Mouse (Mus musculus): ENCODE measurements at regions not wholly inside any gene's neighbourhood (a gene's known extent, or its start where the extent isn't known, plus 50 kb on each side); places are given as distances from the start of the nearest gene placed in this dataset.
A peak's percentile ranks its signal among the peaks of the same experiment; 100 is the strongest.

GRCm38 (mm10) chr8:116185206-116185605 lies 319.6 kb upstream of the Dynlrb2 start:
- H3K27ac ChIP-seq: no peak overlapping the region
- no peak for TF ChIP-seq CTCF (IDR thresholded peaks at IDR 0.05; ENCODE audit: low read depth)
- DNase-seq (ENCODE audit: low spot score) (no peak), ATAC-seq (replicated peaks; ENCODE audit: low FRiP score, low read depth) (no peak)
- H3K4me1 ChIP-seq (replicated peaks; ENCODE audit: insufficient read depth, low read length): no peaks in the 10 kb centered on the region
- H3K36me3 ChIP-seq (ENCODE audit: insufficient read depth, low read length): no peaks in the 10 kb centered on the region
- H3K27me3 ChIP-seq (ENCODE audit: insufficient read depth, low read length): no peaks in the 10 kb centered on the region
- H3K9me3 ChIP-seq (replicated peaks; ENCODE audit: low read length): no peaks in the 10 kb centered on the region
- no peak overlapping the region for H3K4me2 ChIP-seq (ENCODE audit: low read length)
- H3K4me3 ChIP-seq (replicated peaks; ENCODE audit: low read depth, low read length): no peak overlapping the region
- 61% methylated on average over 7 of the region's 7 CpGs for WGBS
- no peak overlapping the region for H3K9ac ChIP-seq (ENCODE audit: low read depth, low read length)

- TF ChIP-seq CTCF (IDR thresholded peaks at IDR 0.05; ENCODE audit: low read depth): no peak
- Histone ChIP-seq H3K4me1 (replicated peaks; ENCODE audit: insufficient read depth, low read length) (no peaks in the 10 kb centered on the region), H3K9ac (ENCODE audit: low read depth, low read length) (no peak overlapping the region), H3K27ac (no peak overlapping the region), H3K36me3 (ENCODE audit: insufficient read depth, low read length) (no peaks in the 10 kb centered on the region), H3K9me3 (replicated peaks; ENCODE audit: low read length) (no peaks in the 10 kb centered on the region), H3K27me3 (ENCODE audit: insufficient read depth, low read length) (no peaks in the 10 kb centered on the region), H3K4me3 (replicated peaks; ENCODE audit: low read depth, low read length) (no peak overlapping the region), H3K4me2 (ENCODE audit: low read length) (no peak overlapping the region)
- ATAC-seq (replicated peaks; ENCODE audit: low FRiP score, low read depth) (no peak), DNase-seq (ENCODE audit: low spot score) (no peak)
- 62% methylated on average over 8 of the region's 8 CpGs for WGBS
Measured at GRCm38 (mm10) chr8:116184241-116184640, 320.5 kb upstream of the Dynlrb2 start.

GRCm38 (mm10) chr8:116177946-116178345 lies 326.8 kb upstream of the Dynlrb2 start:
- no peak overlapping the region for H3K27ac ChIP-seq
- no peaks in the 10 kb centered on the region for H3K4me1 ChIP-seq (replicated peaks; ENCODE audit: insufficient read depth, low read length)
- WGBS: 64% methylated on average over 2 of the region's 2 CpGs
- DNase-seq (ENCODE audit: low spot score) (no peak), ATAC-seq (replicated peaks; ENCODE audit: low FRiP score, low read depth) (no peak)
- TF ChIP-seq CTCF (IDR thresholded peaks at IDR 0.05; ENCODE audit: low read depth): no peak
- H3K9me3 ChIP-seq (replicated peaks; ENCODE audit: low read length): no peaks in the 10 kb centered on the region
- H3K36me3 ChIP-seq (ENCODE audit: insufficient read depth, low read length): no peaks in the 10 kb centered on the region
- H3K27me3 ChIP-seq (ENCODE audit: insufficient read depth, low read length): no peaks in the 10 kb centered on the region; the same call in 1 of the 2 replicates
- H3K9ac ChIP-seq (ENCODE audit: low read depth, low read length): no peak overlapping the region
- H3K4me3 ChIP-seq (replicated peaks; ENCODE audit: low read depth, low read length): no peak overlapping the region
- H3K4me2 ChIP-seq (ENCODE audit: low read length): no peak overlapping the region

- Histone ChIP-seq H3K4me2 (ENCODE audit: low read length) (no peak overlapping the region), H3K4me1 (replicated peaks; ENCODE audit: insufficient read depth, low read length) (no peaks in the 10 kb centered on the region), H3K27me3 (ENCODE audit: insufficient read depth, low read length) (no peaks in the 10 kb centered on the region; the same call in 1 of the 2 replicates), H3K36me3 (ENCODE audit: insufficient read depth, low read length) (no peaks in the 10 kb centered on the region), H3K27ac (no peak overlapping the region), H3K4me3 (replicated peaks; ENCODE audit: low read depth, low read length) (no peak overlapping the region), H3K9me3 (replicated peaks; ENCODE audit: low read length) (no peaks in the 10 kb centered on the region), H3K9ac (ENCODE audit: low read depth, low read length) (no peak overlapping the region)
- no peak for TF ChIP-seq CTCF (IDR thresholded peaks at IDR 0.05; ENCODE audit: low read depth)
- ATAC-seq (replicated peaks; ENCODE audit: low FRiP score, low read depth): no peak
- 22% methylated on average over 3 of the region's 3 CpGs for WGBS
- DNase-seq (ENCODE audit: low spot score): peak; percentile 80
Measured at GRCm38 (mm10) chr8:116174891-116175290, 329.9 kb upstream of the Dynlrb2 start.

GRCm38 (mm10) chr8:116173961-116174360 lies 330.8 kb upstream of the Dynlrb2 start:
- ATAC-seq (replicated peaks; ENCODE audit: low FRiP score, low read depth) (no peak), DNase-seq (ENCODE audit: low spot score) (no peak)
- H3K9me3 ChIP-seq (replicated peaks; ENCODE audit: low read length): no peaks in the 10 kb centered on the region

GRCm38 (mm10) chr8:116167874-116168273 lies 336.9 kb upstream of the Dynlrb2 start:
- no peaks in the 10 kb centered on the region for H3K4me1 ChIP-seq (replicated peaks; ENCODE audit: insufficient read depth, low read length)
- H3K36me3 ChIP-seq (ENCODE audit: insufficient read depth, low read length): no peaks in the 10 kb centered on the region
- H3K4me2 ChIP-seq (ENCODE audit: low read length): no peak overlapping the region
- H3K27me3 ChIP-seq (ENCODE audit: insufficient read depth, low read length): no peaks in the 10 kb centered on the region
- no peak overlapping the region for H3K9ac ChIP-seq (ENCODE audit: low read depth, low read length)
- H3K9me3 ChIP-seq (replicated peaks; ENCODE audit: low read length): no peaks in the 10 kb centered on the region
- 57% methylated on average over 4 of the region's 4 CpGs for WGBS
- no peak for DNase-seq (ENCODE audit: low spot score)
- TF ChIP-seq CTCF (IDR thresholded peaks at IDR 0.05; ENCODE audit: low read depth): no peak
- H3K4me3 ChIP-seq (replicated peaks; ENCODE audit: low read depth, low read length): no peak overlapping the region
- no peak overlapping the region for H3K27ac ChIP-seq
- no peak for ATAC-seq (replicated peaks; ENCODE audit: low FRiP score, low read depth)

More at GRCm38 (mm10) chr8:116173961-116174360, 330.8 kb upstream of the Dynlrb2 start:
- no peak for TF ChIP-seq CTCF (IDR thresholded peaks at IDR 0.05; ENCODE audit: low read depth)
- no peaks in the 10 kb centered on the region; the same call in 1 of the 2 replicates for H3K27me3 ChIP-seq (ENCODE audit: insufficient read depth, low read length)
- H3K27ac ChIP-seq: no peak overlapping the region
- no peak overlapping the region for H3K4me3 ChIP-seq (replicated peaks; ENCODE audit: low read depth, low read length)
- WGBS: 48% methylated on average over 1 of the region's 1 CpGs
- H3K9ac ChIP-seq (ENCODE audit: low read depth, low read length): no peak overlapping the region
- no peak overlapping the region for H3K4me2 ChIP-seq (ENCODE audit: low read length)
- H3K4me1 ChIP-seq (replicated peaks; ENCODE audit: insufficient read depth, low read length): no peaks in the 10 kb centered on the region
- no peaks in the 10 kb centered on the region for H3K36me3 ChIP-seq (ENCODE audit: insufficient read depth, low read length)

- Histone ChIP-seq H3K4me1 (replicated peaks; ENCODE audit: insufficient read depth, low read length) (no peaks in the 10 kb centered on the region), H3K27me3 (ENCODE audit: insufficient read depth, low read length) (no peaks in the 10 kb centered on the region), H3K4me2 (ENCODE audit: low read length) (no peak overlapping the region), H3K4me3 (replicated peaks; ENCODE audit: low read depth, low read length) (no peak overlapping the region), H3K36me3 (ENCODE audit: insufficient read depth, low read length) (no peaks in the 10 kb centered on the region), H3K27ac (no peak overlapping the region), H3K9ac (ENCODE audit: low read depth, low read length) (no peak overlapping the region), H3K9me3 (replicated peaks; ENCODE audit: low read length) (no peaks in the 10 kb centered on the region)
- ATAC-seq (replicated peaks; ENCODE audit: low FRiP score, low read depth) (no peak), DNase-seq (ENCODE audit: low spot score) (no peak)
- WGBS: 22% methylated on average over 8 of the region's 8 CpGs
- no peak for TF ChIP-seq CTCF (IDR thresholded peaks at IDR 0.05; ENCODE audit: low read depth)
Measured at GRCm38 (mm10) chr8:116164989-116165299, 339.8 kb upstream of the Dynlrb2 start.
